8 mouse cellular contexts compared by ENCODE assay signal in genomic region chr6:136930677-136931076, GRCm38 (mm10). TPM values are rescaled to one million over a fixed set of nuclear protein-coding genes. Genes with fewer than 3 reads are reported as not detected.
DNase-seq lines count a peak whose midpoint lies in the region; ATAC-seq and TF ChIP-seq lines count a peak whose summit lies in the region.

No protein-coding gene starts in this region.

- no peak overlapping the region for H3K9ac ChIP-seq in hindbrain, postnatal 0 days (replicated peaks; ENCODE audit: low read length)
- peak overlapping the region; percentile 63; the same call in 1 of the 2 replicates for H3K9ac ChIP-seq in heart, embryonic 12.5 days
- H3K9ac ChIP-seq in kidney, postnatal 0 days (ENCODE audit: low read depth, low read length), result no peak overlapping the region

- no peaks in the 10 kb centered on the region for H3K36me3 ChIP-seq in hindbrain, embryonic 10.5 days
- H3K36me3 ChIP-seq in hindbrain, postnatal 0 days (ENCODE audit: insufficient read depth, low read length), result no peaks in the 10 kb centered on the region
- H3K36me3 ChIP-seq in heart, embryonic 12.5 days, result peaks cover 28% of the 10 kb centered on the region
- no peaks in the 10 kb centered on the region for H3K36me3 ChIP-seq in kidney, postnatal 0 days (ENCODE audit: insufficient read depth, low read length)

- no peak overlapping the region for H3K4me2 ChIP-seq in hindbrain, postnatal 0 days (ENCODE audit: low read depth, low read length)
- peak overlapping the region; percentile 59 for H3K4me2 ChIP-seq in heart, embryonic 12.5 days
- peak overlapping the region; percentile 27; the same call in 1 of the 2 replicates for H3K4me2 ChIP-seq in kidney, postnatal 0 days (ENCODE audit: low read length)

- TF ChIP-seq CTCF in hindbrain, postnatal 0 days (IDR thresholded peaks at IDR 0.05; ENCODE audit: low read depth), result no peak
- no peak for TF ChIP-seq CTCF in kidney, postnatal 0 days (IDR thresholded peaks at IDR 0.05; ENCODE audit: low read depth)

- no peaks in the 10 kb centered on the region for H3K9me3 ChIP-seq in hindbrain, embryonic 10.5 days
- no peaks in the 10 kb centered on the region for H3K9me3 ChIP-seq in hindbrain, postnatal 0 days (ENCODE audit: low read length)
- no peaks in the 10 kb centered on the region for H3K9me3 ChIP-seq in heart, embryonic 12.5 days (replicated peaks)
- H3K9me3 ChIP-seq in kidney, postnatal 0 days (replicated peaks; ENCODE audit: low read length), result no peaks in the 10 kb centered on the region

- DNase-seq in hindbrain, embryonic 10.5 days (ENCODE audit: low spot score), result peak; percentile 36
- no peak for DNase-seq in hindbrain, postnatal 0 days (ENCODE audit: low spot score)
- DNase-seq in kidney, postnatal 0 days (ENCODE audit: low spot score), result peak; percentile 90
- DNase-seq in lung, postnatal 36 days, result peak; percentile 72
- DNase-seq in spleen, postnatal 36 days (ENCODE audit: low spot score in 2 of 2), result peak; percentile 87 to 90
- no peak for DNase-seq in cerebellum, adult 9-11 months
- DNase-seq in gastrocnemius, postnatal 4 days (ENCODE audit: low spot score in 2 of 2), result no peak

- H3K4me1 ChIP-seq in hindbrain, embryonic 10.5 days (replicated peaks), result peaks cover 17% of the 10 kb centered on the region; the same call in 1 of the 2 replicates
- no peaks in the 10 kb centered on the region for H3K4me1 ChIP-seq in hindbrain, postnatal 0 days (ENCODE audit: insufficient read depth, low read length)
- H3K4me1 ChIP-seq in heart, embryonic 12.5 days (replicated peaks), result peaks cover 24% of the 10 kb centered on the region
- peaks cover 6% of the 10 kb centered on the region for H3K4me1 ChIP-seq in kidney, postnatal 0 days (replicated peaks; ENCODE audit: insufficient read depth, low read length)

- H3K27me3 ChIP-seq in hindbrain, embryonic 10.5 days (ENCODE audit: insufficient read depth, poor library complexity, severe bottlenecking), result no peaks in the 10 kb centered on the region
- H3K27me3 ChIP-seq in hindbrain, postnatal 0 days (ENCODE audit: insufficient read depth, low read length), result no peaks in the 10 kb centered on the region
- H3K27me3 ChIP-seq in heart, embryonic 12.5 days (replicated peaks), result no peaks in the 10 kb centered on the region
- no peaks in the 10 kb centered on the region for H3K27me3 ChIP-seq in kidney, postnatal 0 days (ENCODE audit: insufficient read depth, low read length)

- peak overlapping the region; percentile 71 for H3K27ac ChIP-seq in hindbrain, embryonic 10.5 days
- no peak overlapping the region for H3K27ac ChIP-seq in hindbrain, postnatal 0 days
- peak overlapping the region; percentile 82 for H3K27ac ChIP-seq in heart, embryonic 12.5 days (ENCODE audit: poor library complexity, severe bottlenecking)
- H3K27ac ChIP-seq in kidney, postnatal 0 days, result peak overlapping the region; percentile 54

- 60% methylated on average over 12 of the region's 12 CpGs for WGBS in hindbrain, embryonic 10.5 days
- 63% methylated on average over 12 of the region's 12 CpGs for WGBS in hindbrain, postnatal 0 days
- WGBS in heart, embryonic 12.5 days, result 2% methylated on average over 12 of the region's 12 CpGs
- WGBS in kidney, postnatal 0 days, result 21% methylated on average over 12 of the region's 12 CpGs

- no peak overlapping the region for H3K4me3 ChIP-seq in hindbrain, embryonic 10.5 days
- no peak overlapping the region for H3K4me3 ChIP-seq in hindbrain, postnatal 0 days (ENCODE audit: low read length)
- peak overlapping the region; percentile 39 for H3K4me3 ChIP-seq in heart, embryonic 12.5 days
- H3K4me3 ChIP-seq in kidney, postnatal 0 days (replicated peaks; ENCODE audit: low read depth, low read length), result no peak overlapping the region

- ATAC-seq in hindbrain, postnatal 0 days, result no peak
- peak; percentile 92 for ATAC-seq in heart, embryonic 12.5 days (ENCODE audit: insufficient number of reproducible peaks, low FRiP score)
- peak; percentile 75 for ATAC-seq in kidney, postnatal 0 days (replicated peaks; ENCODE audit: low FRiP score, low read depth)

RNA-seq across cellular contexts. Expression of gene Pde6h, which starts 7.0 kb away (rescaled TPM):
- polyA plus RNA-seq in hindbrain, embryonic 10.5 days (2016; fragmentation: Nextera tagmentation; extraction: Ambion mirVana), result not detected in 2 replicates
- total RNA-seq in hindbrain, postnatal 0 days (2014; rRNA removed), result not detected in 2 replicates
- 0.76 and 1.3 TPM in 2 replicates for polyA plus RNA-seq in hindbrain, postnatal 0 days (2015; fragmentation: Nextera tagmentation; extraction: Ambion mirVana)
- 0.22 TPM in 1 of 2 replicates, not detected in the other for polyA plus RNA-seq in heart, embryonic 12.5 days (2016; fragmentation: Nextera tagmentation; extraction: Ambion mirVana)
- polyA plus RNA-seq in kidney, postnatal 0 days (2015; fragmentation: Nextera tagmentation; extraction: Ambion mirVana), result 0.04 and 0.67 TPM in 2 replicates
- total RNA-seq in gastrocnemius, postnatal 4 days (2021), result not detected

RNA-seq across cellular contexts. Expression of gene Erp27, which starts 8.7 kb away (rescaled TPM):
- 0.24 TPM in 1 of 2 replicates, not detected in the other for polyA plus RNA-seq in hindbrain, embryonic 10.5 days (2016; fragmentation: Nextera tagmentation; extraction: Ambion mirVana)
- total RNA-seq in hindbrain, postnatal 0 days (2014; rRNA removed), result not detected in 2 replicates
- not detected in 2 replicates for polyA plus RNA-seq in hindbrain, postnatal 0 days (2015; fragmentation: Nextera tagmentation; extraction: Ambion mirVana)
- polyA plus RNA-seq in heart, embryonic 12.5 days (2016; fragmentation: Nextera tagmentation; extraction: Ambion mirVana), result 0.98 and 1.0 TPM in 2 replicates
- polyA plus RNA-seq in kidney, postnatal 0 days (2015; fragmentation: Nextera tagmentation; extraction: Ambion mirVana), result 0.23 and 0.34 TPM in 2 replicates
- not detected for total RNA-seq in gastrocnemius, postnatal 4 days (2021)

RNA-seq across cellular contexts. Expression of gene Arhgdib, which starts 11.0 kb away (rescaled TPM):
- polyA plus RNA-seq in hindbrain, embryonic 10.5 days (2016; fragmentation: Nextera tagmentation; extraction: Ambion mirVana), result 26.5 and 35.2 TPM in 2 replicates
- total RNA-seq in hindbrain, postnatal 0 days (2014; rRNA removed), result 7.2 and 12.8 TPM in 2 replicates
- 17.3 and 18.8 TPM in 2 replicates for polyA plus RNA-seq in hindbrain, postnatal 0 days (2015; fragmentation: Nextera tagmentation; extraction: Ambion mirVana)
- 93.8 and 99.8 TPM in 2 replicates for polyA plus RNA-seq in heart, embryonic 12.5 days (2016; fragmentation: Nextera tagmentation; extraction: Ambion mirVana)
- polyA plus RNA-seq in kidney, postnatal 0 days (2015; fragmentation: Nextera tagmentation; extraction: Ambion mirVana), result 105 and 106 TPM in 2 replicates
- total RNA-seq in gastrocnemius, postnatal 4 days (2021), result 10 to 100 TPM; 28.4 to 31.1 TPM

RNA-seq across cellular contexts. Expression of gene Mgp, which starts 55.1 kb away (rescaled TPM):
- 0.85 and 3.3 TPM in 2 replicates for polyA plus RNA-seq in hindbrain, embryonic 10.5 days (2016; fragmentation: Nextera tagmentation; extraction: Ambion mirVana)
- total RNA-seq in hindbrain, postnatal 0 days (2014; rRNA removed), result 23.6 and 34.6 TPM in 2 replicates
- polyA plus RNA-seq in hindbrain, postnatal 0 days (2015; fragmentation: Nextera tagmentation; extraction: Ambion mirVana), result 74.4 and 81.8 TPM in 2 replicates
- 139 TPM in 2 replicates for polyA plus RNA-seq in heart, embryonic 12.5 days (2016; fragmentation: Nextera tagmentation; extraction: Ambion mirVana)
- 605 and 626 TPM in 2 replicates for polyA plus RNA-seq in kidney, postnatal 0 days (2015; fragmentation: Nextera tagmentation; extraction: Ambion mirVana)
- 100 to 1,000 TPM in 1 of 2 experiments, 10 to 100 TPM in 1; 73.6 to 120 TPM for total RNA-seq in gastrocnemius, postnatal 4 days (2021)

Comparison
In these comparisons a context has a peak if more than half of its experiments do, and no peak if none do; other contexts are left out.
1. DNase-seq: peak in hindbrain, embryonic 10.5 days (single experiment), kidney, postnatal 0 days (single experiment), lung, postnatal 36 days (single experiment) and spleen, postnatal 36 days (2 of 2); none in hindbrain, postnatal 0 days (single experiment), cerebellum, adult 9-11 months (single experiment) and gastrocnemius, postnatal 4 days (0 of 2).